Mouse (Mus musculus) cortical plate, adult 2 months (tissue): ENCODE data around the gene Tmprss15.

ENCODE experiments used
- CTCF ChIP-seq: fragments of 200-500 bp; IDR thresholded peaks from 2 replicates; pipeline ENCODE4 v1.5.1; 2011; ENCODE audit warnings: mild to moderate bottlenecking, control low read depth, low read length; ENCODE audit not compliant: insufficient read depth; ENCODE audit errors: extremely low read depth
- POLR2A ChIP-seq: fragments of 200-500 bp; IDR thresholded peaks from 2 replicates; pipeline ENCODE4 v1.6.1; 2011; ENCODE audit warnings: mild to moderate bottlenecking, low read length, control low read depth; ENCODE audit not compliant: insufficient read depth; ENCODE audit errors: extremely low read depth

GRCm38 (mm10) chr16:78976384-78976783 lies 114.5 kb downstream of the Tmprss15 start:
- TF ChIP-seq POLR2A (no peak), CTCF (no peak)
